Comparison of ENCODE assay signal across 21 mouse cellular contexts in genomic region chr1:108224047-108224446, GRCm38 (mm10).
DNase-seq lines count a peak whose midpoint lies in the region; ATAC-seq and TF ChIP-seq lines count a peak whose summit lies in the region.
"Had no signal": no experiment of that assay in that cellular context is flagged by ENCODE, and none has a peak within 500 bp of the region (broad histone marks: within the 10 kb centered on the region; RNA-seq: fewer than 3 reads in every experiment).

No protein-coding gene starts in this region.

- 80% methylated on average over 1 of the region's 1 CpGs for WGBS in forebrain, embryonic 14.5 days
- WGBS in forebrain, embryonic 12.5 days = 85% methylated on average over 1 of the region's 1 CpGs
- WGBS in midbrain, postnatal 0 days = 86% methylated on average over 1 of the region's 1 CpGs
- 75% methylated on average over 1 of the region's 1 CpGs for WGBS in midbrain, embryonic 11.5 days

- no peaks in the 10 kb centered on the region for H3K27me3 ChIP-seq in forebrain, embryonic 14.5 days (replicated peaks; ENCODE audit: control insufficient read depth, insufficient read depth, low read length)
- H3K27me3 ChIP-seq in forebrain, embryonic 12.5 days = no peaks in the 10 kb centered on the region
- no peaks in the 10 kb centered on the region for H3K27me3 ChIP-seq in midbrain, postnatal 0 days (ENCODE audit: insufficient read depth, low read length)
- no peaks in the 10 kb centered on the region for H3K27me3 ChIP-seq in midbrain, embryonic 11.5 days (ENCODE audit: control insufficient read depth, insufficient read depth, low read length)
- H3K27me3 ChIP-seq: liver, embryonic 12.5 days; lung, embryonic 15.5 days had no signal

- no peak overlapping the region for H3K27ac ChIP-seq in forebrain, embryonic 14.5 days (ENCODE audit: low read depth, low read length)
- no peak overlapping the region for H3K27ac ChIP-seq in forebrain, embryonic 12.5 days
- H3K27ac ChIP-seq in midbrain, postnatal 0 days (ENCODE audit: low read depth, low read length) = no peak overlapping the region
- H3K27ac ChIP-seq in midbrain, embryonic 11.5 days (ENCODE audit: low read depth, low read length) = no peak overlapping the region
- H3K27ac ChIP-seq: forebrain, embryonic 10.5 days; liver, embryonic 12.5 days; lung, embryonic 15.5 days had no signal

- no peak overlapping the region for H3K4me2 ChIP-seq in forebrain, embryonic 14.5 days (ENCODE audit: low read length)
- no peak overlapping the region for H3K4me2 ChIP-seq in forebrain, embryonic 12.5 days
- H3K4me2 ChIP-seq in midbrain, postnatal 0 days (ENCODE audit: low read depth, low read length, poor library complexity, severe bottlenecking) = no peak overlapping the region
- no peak overlapping the region for H3K4me2 ChIP-seq in midbrain, embryonic 11.5 days
- H3K4me2 ChIP-seq: liver, embryonic 12.5 days; lung, embryonic 15.5 days had no signal

- no peak for ATAC-seq in forebrain, embryonic 14.5 days
- ATAC-seq in forebrain, embryonic 12.5 days (ENCODE audit: low FRiP score) = no peak
- ATAC-seq in midbrain, postnatal 0 days (ENCODE audit: low FRiP score) = no peak
- no peak for ATAC-seq in midbrain, embryonic 11.5 days (ENCODE audit: low FRiP score)
- ATAC-seq: inflammation-experienced regulatory T-cells, adult 6 months; liver, embryonic 12.5 days had no signal

- H3K4me1 ChIP-seq in forebrain, embryonic 14.5 days (ENCODE audit: control insufficient read depth, insufficient read depth, low read length) = no peaks in the 10 kb centered on the region
- H3K4me1 ChIP-seq in forebrain, embryonic 12.5 days = no peaks in the 10 kb centered on the region
- H3K4me1 ChIP-seq in midbrain, postnatal 0 days (ENCODE audit: insufficient read depth, low read length) = no peaks in the 10 kb centered on the region
- no peaks in the 10 kb centered on the region for H3K4me1 ChIP-seq in midbrain, embryonic 11.5 days (ENCODE audit: control insufficient read depth, insufficient read depth, low read length)
- H3K4me1 ChIP-seq: forebrain, embryonic 10.5 days; liver, embryonic 12.5 days; lung, embryonic 15.5 days had no signal

- no peak overlapping the region for H3K4me3 ChIP-seq in forebrain, embryonic 14.5 days (ENCODE audit: low read depth, low read length)
- no peak overlapping the region for H3K4me3 ChIP-seq in forebrain, embryonic 12.5 days (replicated peaks)
- H3K4me3 ChIP-seq in midbrain, postnatal 0 days (ENCODE audit: low read depth, low read length) = no peak overlapping the region
- H3K4me3 ChIP-seq in midbrain, embryonic 11.5 days (ENCODE audit: low read depth, low read length) = no peak overlapping the region
- H3K4me3 ChIP-seq: forebrain, embryonic 10.5 days; liver, embryonic 12.5 days; lung, embryonic 15.5 days; myocyte had no signal

- no peak for TF ChIP-seq CTCF in midbrain, postnatal 0 days (IDR thresholded peaks at IDR 0.05)

- peak; percentile 58 for DNase-seq in forebrain, embryonic 14.5 days (ENCODE audit: low spot score)
- DNase-seq in left cerebral cortex, adult 11 months (ENCODE audit: low spot score) = peak; percentile 8
- DNase-seq in left cerebral cortex, adult 8-10 months (ENCODE audit: low spot score in 2 of 2) = no peak
- DNase-seq in midbrain, postnatal 0 days (ENCODE audit: low spot score) = peak; percentile 67
- DNase-seq in midbrain, embryonic 11.5 days (ENCODE audit: low spot score, missing footprints) = no peak
- peak; percentile 40 for DNase-seq in telencephalon, adult 2 months (ENCODE audit: low read depth, low spot score)
- DNase-seq: adrenal gland, postnatal 25 days; B cell, adult 2 months; cerebellum, adult 8-10 months; embryo, embryonic 11 days; heart, postnatal 10 days; kidney, adult 8-10 months; kidney, postnatal 36 days; layer of hippocampus, adult 9-11 months; midbrain, embryonic 14.5 days had no signal

- H3K9ac ChIP-seq in forebrain, embryonic 14.5 days (ENCODE audit: low read length) = no peak overlapping the region
- no peak overlapping the region for H3K9ac ChIP-seq in forebrain, embryonic 12.5 days
- no peak overlapping the region for H3K9ac ChIP-seq in midbrain, postnatal 0 days (replicated peaks; ENCODE audit: low read length, poor library complexity, severe bottlenecking)
- no peak overlapping the region for H3K9ac ChIP-seq in midbrain, embryonic 11.5 days (ENCODE audit: low read length)
- H3K9ac ChIP-seq: liver, embryonic 12.5 days; lung, embryonic 15.5 days had no signal

- no peaks in the 10 kb centered on the region for H3K36me3 ChIP-seq in forebrain, embryonic 14.5 days (ENCODE audit: control insufficient read depth, insufficient read depth, low read length)
- no peaks in the 10 kb centered on the region for H3K36me3 ChIP-seq in forebrain, embryonic 12.5 days (replicated peaks)
- H3K36me3 ChIP-seq in midbrain, postnatal 0 days (ENCODE audit: insufficient read depth, low read length) = no peaks in the 10 kb centered on the region
- no peaks in the 10 kb centered on the region for H3K36me3 ChIP-seq in midbrain, embryonic 11.5 days (ENCODE audit: control insufficient read depth, insufficient read depth, low read length)
- H3K36me3 ChIP-seq: forebrain, embryonic 10.5 days; liver, embryonic 12.5 days; lung, embryonic 15.5 days had no signal

- H3K9me3 ChIP-seq in forebrain, embryonic 14.5 days (replicated peaks; ENCODE audit: control insufficient read depth, low read length) = no peaks in the 10 kb centered on the region
- no peaks in the 10 kb centered on the region for H3K9me3 ChIP-seq in forebrain, embryonic 12.5 days
- no peaks in the 10 kb centered on the region for H3K9me3 ChIP-seq in midbrain, postnatal 0 days (ENCODE audit: low read length)
- no peaks in the 10 kb centered on the region for H3K9me3 ChIP-seq in midbrain, embryonic 11.5 days (ENCODE audit: control insufficient read depth, low read length)
- H3K9me3 ChIP-seq: forebrain, embryonic 10.5 days; liver, embryonic 12.5 days; lung, embryonic 15.5 days had no signal

Comparison
In these comparisons a context has a peak if more than half of its experiments do, and no peak if none do; other contexts are left out.
1. DNase-seq: peak in forebrain, embryonic 14.5 days (single experiment), left cerebral cortex, adult 11 months (single experiment), midbrain, postnatal 0 days (single experiment) and telencephalon, adult 2 months (single experiment); none in left cerebral cortex, adult 8-10 months (0 of 2) and midbrain, embryonic 11.5 days (single experiment).